Mouse (Mus musculus): Measurements from ENCODE around the gene Nup205. TPM values are rescaled to one million over a fixed set of nuclear protein-coding genes. Genes with fewer than 3 reads are reported as not detected.

Gene Nup205
- polyA plus RNA-seq, 1 experiment from 2014 or later = 24.3 TPM

Other genes with a start within 250 kb of the Nup205 start
- 0.56 and 0.57 TPM in 2 replicates for gene Slc23a4, start 189.0 kb upstream of the Nup205 start, polyA plus RNA-seq (2015; fragmentation: Nextera tagmentation; extraction: Ambion mirVana)
- 36.3 and 37.6 TPM in 2 replicates for gene Cnot4, start 43.7 kb upstream of the Nup205 start, polyA plus RNA-seq (2015; fragmentation: Nextera tagmentation; extraction: Ambion mirVana)
- gene Slc13a4, start 130.7 kb downstream of the Nup205 start, polyA plus RNA-seq (2015; fragmentation: Nextera tagmentation; extraction: Ambion mirVana) = 2.9 and 3.9 TPM in 2 replicates
- 0.27 and 0.71 TPM in 2 replicates for gene Fam180a, start 148.7 kb downstream of the Nup205 start, polyA plus RNA-seq (2015; fragmentation: Nextera tagmentation; extraction: Ambion mirVana)

All from hindbrain, embryonic 13.5 days (tissue).